Mouse (Mus musculus) liver, postnatal 0 days (tissue): Measurements from ENCODE around the gene Nucb1.

Experiments
- CTCF ChIP-seq: sonication (generic); IDR thresholded peaks from 2 replicates; pipeline ENCODE4 v1.5.1; 2016; ENCODE audit warnings: antibody characterized with exemption, low read depth
- EP300 ChIP-seq: IDR thresholded peaks from 2 replicates; pipeline ENCODE4 v1.6.1; 2016; ENCODE audit warnings: antibody characterized with exemption, low read depth, mild to moderate bottlenecking

- no peak for TF ChIP-seq CTCF
- TF ChIP-seq EP300: no peak
Observed at GRCm38 (mm10) chr7:45455932-45456696, 54.1 kb downstream of the Nucb1 start.
